Mouse (Mus musculus) midbrain, embryonic 15.5 days (tissue): ENCODE measurements around the gene Fggy. TPM values are rescaled to one million over a fixed set of nuclear protein-coding genes. Genes with fewer than 3 reads are reported as not detected.

ENCODE experiments used
- ATAC-seq: fragments of 200-750 bp; cut with Nextera tagmentation; replicated peaks from 2 replicates; pipeline ENCODE4 v1.8.0; 2017; ENCODE audit warnings: moderate TSS enrichment
- H3K27ac ChIP-seq: fragments of 300-500 bp; sonication (generic); 2 replicates; pipeline ENCODE4 v1.5.1; 2015; ENCODE audit warnings: mild to moderate bottlenecking, inconsistent platforms
- H3K27me3 ChIP-seq: fragments of 300-500 bp; sonication (generic); replicated peaks from 2 replicates; pipeline ENCODE4 v1.6.1; 2015; ENCODE audit warnings: inconsistent platforms
- H3K36me3 ChIP-seq: fragments of 300-500 bp; sonication (generic); replicated peaks from 2 replicates; pipeline ENCODE4 v1.6.1; 2015; ENCODE audit warnings: inconsistent platforms
- H3K4me1 ChIP-seq: fragments of 300-500 bp; sonication (generic); 2 replicates; pipeline ENCODE4 v1.6.1; 2015; ENCODE audit warnings: inconsistent platforms
- H3K4me2 ChIP-seq: fragments of 300-500 bp; sonication (generic); 2 replicates; pipeline ENCODE4 v1.6.1; 2015; ENCODE audit warnings: inconsistent platforms, mild to moderate bottlenecking, moderate library complexity
- H3K4me3 ChIP-seq: fragments of 300-500 bp; sonication (generic); 2 replicates; pipeline ENCODE4 v1.5.1; 2015; ENCODE audit warnings: mild to moderate bottlenecking, inconsistent platforms
- H3K9ac ChIP-seq: fragments of 300-500 bp; sonication (generic); 2 replicates; pipeline ENCODE4 v1.6.1; 2015; ENCODE audit warnings: mild to moderate bottlenecking, inconsistent platforms
- H3K9me3 ChIP-seq: fragments of 300-500 bp; sonication (generic); 2 replicates; pipeline ENCODE4 v1.6.1; 2016; ENCODE audit warnings: inconsistent platforms
- WGBS: fragments of 180-500 bp; shearing (Covaris S2); methylation state at CpG from one replicate; pipeline ENCODE4 v1.1.7; 2015; ENCODE audit warnings: mixed read lengths; 5-methylcytosine and 5-hydroxymethylcytosine counted together
- polyA plus RNA-seq: library from polyadenylated mRNA; unstranded; fragments of >200 nt; fragmentation: Nextera tagmentation; extraction: Ambion mirVana; gene quantifications from 2 replicates; pipeline ENCODE4 v1.2.1, GENCODE M21; 2015

Gene Fggy
- polyA plus RNA-seq, 1 experiment from 2014 or later = 7.8 TPM

DNA sequence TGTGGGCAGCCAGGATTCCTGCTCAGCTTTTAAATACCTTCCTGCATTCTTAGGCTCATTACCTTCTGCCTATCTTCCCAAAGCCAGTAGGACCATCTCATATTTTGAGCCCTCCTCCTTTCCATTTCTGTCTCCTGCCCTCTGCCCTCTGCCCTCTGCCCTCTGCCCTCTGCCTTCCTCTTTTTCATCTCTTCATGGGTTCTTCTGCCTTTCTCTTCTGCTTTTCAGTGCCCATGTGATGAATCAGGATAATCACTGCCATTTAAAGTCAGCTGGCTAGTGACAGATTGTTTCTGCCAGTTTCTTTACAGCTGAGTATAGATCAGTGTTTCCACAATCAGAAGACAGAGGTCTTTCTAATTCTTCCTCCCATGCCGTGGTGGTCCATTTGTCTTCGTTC is 273.0 kb downstream of the Fggy start:
- 37% methylated on average over 2 of the region's 2 CpGs for WGBS
- ATAC-seq = no peak
- no peaks in the 10 kb centered on the region for H3K27me3 ChIP-seq

DNA sequence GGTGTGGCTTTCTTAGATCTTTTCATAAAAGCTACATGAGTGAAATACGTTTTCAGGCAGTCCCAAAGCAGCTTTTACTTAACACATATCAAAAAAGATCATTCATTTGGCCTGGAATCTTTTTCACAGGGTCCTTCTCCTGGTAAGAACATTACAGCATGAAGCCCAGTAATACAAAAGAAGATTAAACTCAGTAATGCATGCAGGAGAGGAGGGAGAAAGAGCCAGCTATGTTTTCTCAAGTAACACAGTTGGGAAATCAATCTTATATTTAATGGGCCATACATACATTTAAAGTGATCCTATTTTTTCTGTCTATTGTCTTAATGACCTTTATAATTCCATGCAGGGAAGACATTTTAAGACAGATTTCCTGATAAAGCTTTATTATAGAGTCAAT is 282.6 kb downstream of the Fggy start:
- Histone ChIP-seq H3K9me3 (no peaks in the 10 kb centered on the region), H3K4me2 (no peak overlapping the region), H3K9ac (no peak overlapping the region), H3K36me3 (no peaks in the 10 kb centered on the region), H3K27me3 (no peaks in the 10 kb centered on the region), H3K27ac (no peak overlapping the region), H3K4me1 (no peaks in the 10 kb centered on the region), H3K4me3 (no peak overlapping the region)
- WGBS = 34% methylated on average over 1 of the region's 1 CpGs
- ATAC-seq = no peak

More for the DNA sequence above, 273.0 kb downstream of the Fggy start:
- Histone ChIP-seq H3K9me3 (no peaks in the 10 kb centered on the region), H3K4me2 (no peak overlapping the region), H3K9ac (no peak overlapping the region), H3K4me3 (no peak overlapping the region), H3K4me1 (no peaks in the 10 kb centered on the region), H3K36me3 (no peaks in the 10 kb centered on the region), H3K27ac (no peak overlapping the region)

GRCm38 (mm10) chr4:95840389-95841053 is 283.2 kb downstream of the Fggy start:
- Histone ChIP-seq H3K9me3 (no peaks in the 10 kb centered on the region), H3K4me3 (no peak overlapping the region), H3K4me2 (no peak overlapping the region), H3K9ac (no peak overlapping the region), H3K4me1 (no peaks in the 10 kb centered on the region), H3K27ac (no peak overlapping the region), H3K27me3 (no peaks in the 10 kb centered on the region), H3K36me3 (no peaks in the 10 kb centered on the region)
- ATAC-seq = no peak
- WGBS = 44% methylated on average over 6 of the region's 6 CpGs

DNA sequence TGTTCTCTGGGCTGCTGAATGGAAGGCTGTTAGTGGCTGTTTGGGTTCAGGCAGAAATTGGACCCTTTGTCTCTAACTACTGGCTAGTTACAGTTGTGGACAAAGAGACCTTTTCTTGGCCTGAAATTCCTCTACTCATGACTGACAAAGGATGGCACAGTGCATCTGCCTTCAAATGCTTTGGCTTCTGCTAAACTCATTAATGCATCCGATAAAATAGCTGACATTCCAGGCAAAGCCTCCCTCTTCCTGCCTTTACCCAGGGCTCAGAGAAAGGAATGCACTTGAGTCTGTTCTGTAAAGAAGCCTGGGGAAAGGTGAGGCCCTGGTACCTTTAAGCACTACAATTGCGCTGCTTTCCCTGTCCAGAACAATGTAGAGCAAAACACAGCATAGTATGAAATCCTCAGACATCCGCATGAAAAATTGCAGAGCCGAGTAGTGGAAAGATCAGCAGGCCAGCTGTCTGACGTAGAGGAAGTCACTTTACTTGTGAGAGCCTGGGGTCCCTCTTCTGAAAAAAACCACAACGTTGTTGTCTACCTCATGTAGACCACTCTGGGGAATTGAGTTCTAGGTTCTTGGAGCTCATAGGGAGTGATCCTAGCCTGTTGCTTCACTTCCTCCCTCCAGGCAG is 288.8 kb downstream of the Fggy start:
- Histone ChIP-seq H3K9me3 (no peaks in the 10 kb centered on the region), H3K36me3 (no peaks in the 10 kb centered on the region), H3K9ac (no peak overlapping the region), H3K4me1 (no peaks in the 10 kb centered on the region), H3K4me3 (no peak overlapping the region), H3K4me2 (no peak overlapping the region), H3K27ac (no peak overlapping the region), H3K27me3 (no peaks in the 10 kb centered on the region)
- ATAC-seq = no peak
- 52% methylated on average over 6 of the region's 6 CpGs for WGBS

DNA sequence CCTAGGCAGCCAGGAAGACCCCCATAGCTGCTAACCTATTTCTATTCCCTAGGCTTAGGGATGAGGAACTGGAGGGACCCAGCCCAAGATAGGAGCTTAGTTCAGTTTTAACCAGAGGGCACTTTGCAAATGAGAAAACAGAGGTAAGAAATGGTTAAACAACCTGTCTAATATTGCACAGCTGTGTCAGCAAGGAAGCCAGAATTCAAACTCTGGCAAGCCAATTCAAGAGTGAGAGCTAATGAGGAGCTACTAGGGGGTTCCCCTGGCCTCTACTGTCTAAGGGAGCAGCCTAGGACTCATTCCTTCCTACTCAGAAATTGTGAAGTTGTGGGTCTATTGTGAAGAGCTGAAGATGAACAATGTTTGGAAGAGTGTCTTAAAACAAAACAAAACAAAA is 289.9 kb downstream of the Fggy start:
- Histone ChIP-seq H3K9ac (no peak overlapping the region), H3K36me3 (no peaks in the 10 kb centered on the region), H3K4me1 (no peaks in the 10 kb centered on the region), H3K9me3 (no peaks in the 10 kb centered on the region), H3K4me3 (no peak overlapping the region), H3K4me2 (no peak overlapping the region), H3K27ac (no peak overlapping the region), H3K27me3 (no peaks in the 10 kb centered on the region)
- ATAC-seq = no peak

- Histone ChIP-seq H3K9me3 (no peaks in the 10 kb centered on the region), H3K27ac (no peak overlapping the region), H3K36me3 (no peaks in the 10 kb centered on the region), H3K4me1 (no peaks in the 10 kb centered on the region), H3K9ac (no peak overlapping the region), H3K4me3 (no peak overlapping the region), H3K4me2 (no peak overlapping the region), H3K27me3 (no peaks in the 10 kb centered on the region)
- WGBS = 91% methylated on average over 3 of the region's 3 CpGs
- no peak for ATAC-seq
Observed at GRCm38 (mm10) chr4:95847664-95848063, 290.4 kb downstream of the Fggy start.

GRCm38 (mm10) chr4:95849497-95849896 is 292.2 kb downstream of the Fggy start:
- Histone ChIP-seq H3K27me3 (no peaks in the 10 kb centered on the region), H3K4me3 (no peak overlapping the region), H3K9ac (no peak overlapping the region), H3K36me3 (no peaks in the 10 kb centered on the region), H3K4me2 (no peak overlapping the region), H3K4me1 (no peaks in the 10 kb centered on the region), H3K27ac (no peak overlapping the region), H3K9me3 (no peaks in the 10 kb centered on the region)
- WGBS = 83% methylated on average over 5 of the region's 5 CpGs
- ATAC-seq = no peak

DNA sequence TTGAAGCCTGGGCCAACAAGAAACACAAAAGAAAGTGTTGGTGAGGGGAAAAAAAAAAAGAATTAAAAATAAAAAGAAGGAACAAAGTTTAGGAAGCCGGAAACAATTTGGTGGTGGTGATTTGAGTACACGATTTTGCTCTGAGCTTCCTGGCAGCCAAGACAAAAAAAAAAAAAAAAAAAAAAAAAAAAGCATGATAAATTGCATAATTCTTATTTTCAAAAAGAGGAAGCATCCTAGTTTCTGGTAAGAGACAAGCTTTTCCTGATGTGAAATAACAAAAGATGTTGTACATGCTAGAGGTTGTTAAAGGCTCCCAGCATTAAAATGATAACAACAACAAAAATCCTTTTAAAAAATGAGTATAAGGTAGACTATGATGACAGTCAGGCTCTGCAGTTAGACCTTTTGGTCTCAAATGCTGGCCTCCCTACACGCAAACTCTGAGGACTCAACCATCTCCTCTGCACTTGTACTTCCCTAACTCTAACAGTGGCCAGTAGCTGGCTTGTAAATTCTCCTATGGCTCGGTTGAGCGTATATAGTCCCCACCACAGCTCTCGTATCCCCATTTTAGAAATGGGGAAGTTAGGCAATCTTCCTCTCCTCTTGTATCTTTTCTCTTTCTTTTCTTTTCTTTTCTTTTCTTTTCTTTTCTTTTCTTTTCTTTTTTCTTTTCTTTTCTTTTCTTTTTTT is 292.9 kb downstream of the Fggy start:
- no peak overlapping the region for H3K4me2 ChIP-seq
- no peaks in the 10 kb centered on the region for H3K9me3 ChIP-seq
- H3K4me1 ChIP-seq = no peaks in the 10 kb centered on the region
- no peak overlapping the region for H3K9ac ChIP-seq
- no peak overlapping the region for H3K27ac ChIP-seq
- H3K4me3 ChIP-seq = no peak overlapping the region
- no peak for ATAC-seq
- 87% methylated on average over 6 of the region's 6 CpGs for WGBS
- no peaks in the 10 kb centered on the region for H3K27me3 ChIP-seq
- H3K36me3 ChIP-seq = no peaks in the 10 kb centered on the region

DNA sequence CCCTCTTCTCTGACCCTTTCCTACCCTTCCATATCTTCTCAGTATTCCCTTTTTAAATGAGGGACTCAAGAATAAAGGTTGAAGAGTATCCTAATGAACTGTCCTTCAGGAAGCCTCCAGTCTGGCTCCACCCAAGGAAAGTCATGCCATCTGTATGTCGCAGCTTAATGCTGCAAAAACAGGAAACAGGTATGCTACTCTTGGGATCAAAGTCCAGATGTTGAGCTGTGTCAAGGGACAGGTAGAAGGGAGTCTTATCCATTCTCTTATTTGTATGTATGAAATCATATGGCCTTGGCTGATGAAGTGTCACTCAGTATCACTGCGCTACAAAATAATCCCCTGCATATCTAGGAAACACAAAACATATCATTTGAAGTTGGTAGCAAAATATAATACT is 294.9 kb downstream of the Fggy start:
- no peaks in the 10 kb centered on the region for H3K36me3 ChIP-seq
- no peak for ATAC-seq
- 96% methylated on average over 2 of the region's 2 CpGs for WGBS
- no peak overlapping the region for H3K27ac ChIP-seq
- no peaks in the 10 kb centered on the region for H3K27me3 ChIP-seq
- H3K9me3 ChIP-seq = no peaks in the 10 kb centered on the region
- H3K4me2 ChIP-seq = no peak overlapping the region
- no peak overlapping the region for H3K4me3 ChIP-seq
- H3K4me1 ChIP-seq = no peaks in the 10 kb centered on the region
- H3K9ac ChIP-seq = no peak overlapping the region

- Histone ChIP-seq H3K4me1 (no peaks in the 10 kb centered on the region), H3K9me3 (no peaks in the 10 kb centered on the region), H3K9ac (no peak overlapping the region), H3K27me3 (no peaks in the 10 kb centered on the region), H3K27ac (no peak overlapping the region), H3K4me3 (no peak overlapping the region), H3K36me3 (no peaks in the 10 kb centered on the region), H3K4me2 (no peak overlapping the region)
- ATAC-seq = no peak
- 89% methylated on average over 2 of the region's 2 CpGs for WGBS
Observed at GRCm38 (mm10) chr4:95856008-95856407, 298.7 kb downstream of the Fggy start.

DNA sequence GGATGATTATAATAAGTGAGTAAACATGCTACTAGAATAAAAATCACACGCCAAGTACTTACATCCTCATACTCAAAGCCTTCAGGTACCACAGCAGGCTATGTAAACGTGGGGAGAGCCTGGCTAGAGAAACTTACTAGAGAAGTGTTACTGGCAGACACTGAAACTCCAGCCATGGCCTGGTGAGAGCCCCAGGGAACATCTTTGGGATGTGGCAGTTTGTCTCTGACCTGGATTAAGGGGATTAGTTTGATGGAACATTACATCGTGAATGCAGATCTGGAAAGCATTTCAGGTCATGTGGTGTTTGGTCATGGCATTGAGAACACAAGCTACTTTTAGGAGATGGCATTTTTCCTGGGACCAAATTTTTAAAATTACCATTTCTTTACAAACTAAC is 303.3 kb downstream of the Fggy start:
- Histone ChIP-seq H3K36me3 (no peaks in the 10 kb centered on the region), H3K27me3 (no peaks in the 10 kb centered on the region), H3K4me2 (no peak overlapping the region), H3K4me3 (no peak overlapping the region), H3K9me3 (no peaks in the 10 kb centered on the region), H3K4me1 (no peaks in the 10 kb centered on the region), H3K9ac (no peak overlapping the region), H3K27ac (no peak overlapping the region)
- 36% methylated on average over 3 of the region's 3 CpGs for WGBS
- no peak for ATAC-seq

DNA sequence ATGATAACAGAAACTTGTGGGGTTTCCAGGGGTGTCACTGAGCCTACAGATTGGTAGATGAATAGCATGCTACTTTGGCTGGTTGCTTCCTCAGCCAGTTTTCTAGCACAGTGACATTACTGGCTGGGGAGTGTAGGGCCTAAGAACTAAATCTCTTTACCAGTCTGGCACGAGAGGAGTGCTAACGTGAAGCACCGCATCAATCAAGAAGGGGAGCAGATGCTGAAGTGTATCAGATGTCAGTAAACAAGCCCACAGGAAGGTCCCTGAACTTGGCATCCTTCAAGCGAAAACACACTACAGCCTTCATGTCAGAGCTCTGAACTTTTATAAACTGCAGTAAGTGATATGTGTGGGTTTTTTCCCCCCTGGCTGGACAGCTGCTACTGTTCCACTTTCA is 303.8 kb downstream of the Fggy start:
- WGBS = 56% methylated on average over 4 of the region's 4 CpGs
- ATAC-seq = no peak

GRCm38 (mm10) chr4:95861741-95862155 is 304.4 kb downstream of the Fggy start:
- Histone ChIP-seq H3K4me1 (no peaks in the 10 kb centered on the region), H3K9me3 (no peaks in the 10 kb centered on the region), H3K4me2 (no peak overlapping the region), H3K9ac (no peak overlapping the region), H3K27ac (no peak overlapping the region), H3K27me3 (no peaks in the 10 kb centered on the region), H3K36me3 (no peaks in the 10 kb centered on the region), H3K4me3 (no peak overlapping the region)
- no peak for ATAC-seq
- 92% methylated on average over 5 of the region's 5 CpGs for WGBS

More for the DNA sequence above, 303.8 kb downstream of the Fggy start:
- H3K4me1 ChIP-seq = no peaks in the 10 kb centered on the region
- no peak overlapping the region for H3K9ac ChIP-seq
- H3K27me3 ChIP-seq = no peaks in the 10 kb centered on the region
- H3K36me3 ChIP-seq = no peaks in the 10 kb centered on the region
- H3K4me2 ChIP-seq = no peak overlapping the region
- H3K4me3 ChIP-seq = no peak overlapping the region
- no peak overlapping the region for H3K27ac ChIP-seq
- H3K9me3 ChIP-seq = no peaks in the 10 kb centered on the region
